Mouse (Mus musculus): ENCODE results near the gene Tmem119. TPM values are rescaled to one million over a fixed set of nuclear protein-coding genes. Genes with fewer than 3 reads are reported as not detected.

The Tmem119 gene
- polyA plus RNA-seq, 1 experiment from 2014 or later = 25.1 TPM

GRCm38 (mm10) chr5:113832490-113832901, 32.2 kb upstream of the Tmem119 start, which contains the start of gene Selplg:
Gene Selplg (minus strand): TSS chr5:113832644.
- Histone ChIP-seq H3K4me3 (no peak within 1 kb of the TSS), H3K36me3 (no peaks in the 10 kb centered on the region), H3K9me3 (replicated peaks) (no peaks in the 10 kb centered on the region), H3K27ac (replicated peaks) (peak within 1 kb of the TSS; percentile 39; the same call in 1 of the 2 replicates), H3K27me3 (ENCODE audit: low read depth, poor library complexity, severe bottlenecking) (no peaks in the 10 kb centered on the region), H3K4me1 (peaks cover 13% of the 10 kb centered on the region)
- no peak for DNase-seq (ENCODE audit: low spot score)
- 51% methylated on average over 8 of the region's 8 CpGs for WGBS

DNA sequence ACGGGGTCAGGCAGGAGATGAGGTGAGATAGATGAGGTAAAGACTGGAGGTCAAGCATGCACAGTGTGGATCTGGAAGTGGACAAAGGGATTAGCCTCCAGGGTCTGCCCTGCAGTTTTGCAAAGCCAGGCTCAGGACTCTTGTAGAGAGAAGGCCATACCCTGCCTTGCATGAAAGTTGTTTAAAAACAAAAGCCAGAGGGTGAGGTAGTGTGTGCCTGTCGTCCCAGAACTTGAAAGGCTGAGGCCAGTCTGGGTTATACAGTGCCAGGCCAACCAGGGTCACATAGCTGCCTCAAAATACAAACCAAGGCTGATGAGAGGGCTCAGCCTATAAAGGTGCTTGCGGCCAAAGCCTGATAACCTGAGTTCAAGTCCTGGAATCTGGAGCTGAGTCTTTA, 31.4 kb upstream of the Tmem119 start:
- no peaks in the 10 kb centered on the region for H3K27me3 ChIP-seq (ENCODE audit: low read depth, poor library complexity, severe bottlenecking)
- WGBS = 59% methylated on average over 3 of the region's 3 CpGs
- no peak overlapping the region for H3K27ac ChIP-seq (replicated peaks)
- no peak for DNase-seq (ENCODE audit: low spot score)
- peaks cover 13% of the 10 kb centered on the region for H3K4me1 ChIP-seq
- no peaks in the 10 kb centered on the region for H3K36me3 ChIP-seq
- no peaks in the 10 kb centered on the region for H3K9me3 ChIP-seq (replicated peaks)
- H3K4me3 ChIP-seq = no peak overlapping the region

GRCm38 (mm10) chr5:113830796-113831195, 30.5 kb upstream of the Tmem119 start:
- DNase-seq (ENCODE audit: low spot score) = no peak
- H3K4me1 ChIP-seq = peaks cover 13% of the 10 kb centered on the region
- H3K36me3 ChIP-seq = no peaks in the 10 kb centered on the region
- H3K27me3 ChIP-seq (ENCODE audit: low read depth, poor library complexity, severe bottlenecking) = no peaks in the 10 kb centered on the region
- H3K27ac ChIP-seq (replicated peaks) = no peak overlapping the region
- WGBS = 91% methylated on average over 5 of the region's 5 CpGs
- H3K4me3 ChIP-seq = no peak overlapping the region
- H3K9me3 ChIP-seq (replicated peaks) = no peaks in the 10 kb centered on the region

DNA sequence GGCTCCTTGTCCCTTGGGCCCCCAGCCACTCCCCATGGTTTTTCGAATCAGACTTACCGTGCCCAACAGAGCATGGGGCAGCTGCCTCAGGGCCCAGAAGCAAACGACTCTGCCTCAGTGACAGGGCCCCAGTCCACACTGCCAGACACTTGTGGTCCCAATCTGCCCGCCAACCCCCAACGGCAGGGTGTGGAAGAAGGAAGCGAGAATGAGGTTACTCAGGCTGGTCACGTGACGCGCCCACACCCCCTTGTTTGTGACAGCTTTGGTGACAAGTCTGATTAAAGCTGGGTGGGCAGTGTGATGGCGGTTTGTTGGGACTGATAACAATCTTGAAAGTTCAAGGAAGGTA, 30.0 kb upstream of the Tmem119 start:
- no peaks in the 10 kb centered on the region for H3K36me3 ChIP-seq
- no peak overlapping the region for H3K27ac ChIP-seq (replicated peaks)
- 82% methylated on average over 10 of the region's 10 CpGs for WGBS
- H3K4me1 ChIP-seq = peaks cover 13% of the 10 kb centered on the region
- no peak overlapping the region for H3K4me3 ChIP-seq
- no peaks in the 10 kb centered on the region for H3K27me3 ChIP-seq (ENCODE audit: low read depth, poor library complexity, severe bottlenecking)
- H3K9me3 ChIP-seq (replicated peaks) = no peaks in the 10 kb centered on the region
- DNase-seq (ENCODE audit: low spot score) = no peak

GRCm38 (mm10) chr5:113829566-113830291, 29.4 kb upstream of the Tmem119 start:
- DNase-seq (ENCODE audit: low spot score) = no peak

GRCm38 (mm10) chr5:113828481-113828880, 28.2 kb upstream of the Tmem119 start:
- Histone ChIP-seq H3K4me3 (no peak overlapping the region), H3K36me3 (no peaks in the 10 kb centered on the region), H3K9me3 (replicated peaks) (no peaks in the 10 kb centered on the region), H3K27ac (replicated peaks) (no peak overlapping the region), H3K4me1 (peaks cover 13% of the 10 kb centered on the region), H3K27me3 (ENCODE audit: low read depth, poor library complexity, severe bottlenecking) (no peaks in the 10 kb centered on the region)
- DNase-seq (ENCODE audit: low spot score) = no peak
- WGBS = 64% methylated on average over 7 of the region's 7 CpGs

More at GRCm38 (mm10) chr5:113829566-113830291, 29.4 kb upstream of the Tmem119 start:
- H3K4me3 ChIP-seq = no peak overlapping the region
- no peaks in the 10 kb centered on the region for H3K36me3 ChIP-seq
- no peak overlapping the region for H3K27ac ChIP-seq (replicated peaks)
- WGBS = 85% methylated on average over 7 of the region's 7 CpGs
- no peaks in the 10 kb centered on the region for H3K9me3 ChIP-seq (replicated peaks)
- H3K4me1 ChIP-seq = peaks cover 13% of the 10 kb centered on the region
- no peaks in the 10 kb centered on the region for H3K27me3 ChIP-seq (ENCODE audit: low read depth, poor library complexity, severe bottlenecking)

- 61% methylated on average over 4 of the region's 4 CpGs for WGBS
- DNase-seq (ENCODE audit: low spot score) = no peak
- Histone ChIP-seq H3K27ac (replicated peaks) (no peak overlapping the region), H3K9me3 (replicated peaks) (no peaks in the 10 kb centered on the region), H3K27me3 (ENCODE audit: low read depth, poor library complexity, severe bottlenecking) (no peaks in the 10 kb centered on the region), H3K4me1 (peaks cover 13% of the 10 kb centered on the region), H3K36me3 (no peaks in the 10 kb centered on the region), H3K4me3 (no peak overlapping the region)
Observed at GRCm38 (mm10) chr5:113827991-113828411, 27.7 kb upstream of the Tmem119 start.

- DNase-seq (ENCODE audit: low spot score) = no peak
- Histone ChIP-seq H3K9me3 (replicated peaks) (no peaks in the 10 kb centered on the region), H3K4me3 (no peak overlapping the region), H3K27me3 (ENCODE audit: low read depth, poor library complexity, severe bottlenecking) (no peaks in the 10 kb centered on the region), H3K4me1 (peaks cover 8% of the 10 kb centered on the region; the same call in 1 of the 2 replicates), H3K27ac (replicated peaks) (no peak overlapping the region), H3K36me3 (no peaks in the 10 kb centered on the region)
- 92% methylated on average over 4 of the region's 4 CpGs for WGBS
Observed at GRCm38 (mm10) chr5:113826619-113827018, 26.3 kb upstream of the Tmem119 start.

GRCm38 (mm10) chr5:113825558-113825957, 25.2 kb upstream of the Tmem119 start:
- no peak overlapping the region for H3K4me3 ChIP-seq
- no peak for DNase-seq (ENCODE audit: low spot score)
- H3K9me3 ChIP-seq (replicated peaks) = no peaks in the 10 kb centered on the region
- H3K27me3 ChIP-seq (ENCODE audit: low read depth, poor library complexity, severe bottlenecking) = no peaks in the 10 kb centered on the region
- no peak overlapping the region for H3K27ac ChIP-seq (replicated peaks)
- 83% methylated on average over 7 of the region's 7 CpGs for WGBS
- no peaks in the 10 kb centered on the region for H3K36me3 ChIP-seq
- H3K4me1 ChIP-seq = peaks cover 8% of the 10 kb centered on the region; the same call in 1 of the 2 replicates

GRCm38 (mm10) chr5:113824228-113824627, 23.9 kb upstream of the Tmem119 start:
- Histone ChIP-seq H3K4me3 (no peak overlapping the region), H3K27ac (replicated peaks) (no peak overlapping the region), H3K9me3 (replicated peaks) (no peaks in the 10 kb centered on the region), H3K27me3 (ENCODE audit: low read depth, poor library complexity, severe bottlenecking) (no peaks in the 10 kb centered on the region), H3K36me3 (no peaks in the 10 kb centered on the region), H3K4me1 (peaks cover 8% of the 10 kb centered on the region; the same call in 1 of the 2 replicates)
- no peak for DNase-seq (ENCODE audit: low spot score)
- WGBS = 85% methylated on average over 4 of the region's 4 CpGs

GRCm38 (mm10) chr5:113818572-113818971, 18.3 kb upstream of the Tmem119 start:
- Histone ChIP-seq H3K9me3 (replicated peaks) (no peaks in the 10 kb centered on the region), H3K27ac (replicated peaks) (no peak overlapping the region), H3K4me3 (no peak overlapping the region), H3K36me3 (no peaks in the 10 kb centered on the region), H3K4me1 (peaks cover 32% of the 10 kb centered on the region), H3K27me3 (ENCODE audit: low read depth, poor library complexity, severe bottlenecking) (peaks cover 15% of the 10 kb centered on the region)
- 73% methylated on average over 14 of the region's 14 CpGs for WGBS
- no peak for DNase-seq (ENCODE audit: low spot score)

DNA sequence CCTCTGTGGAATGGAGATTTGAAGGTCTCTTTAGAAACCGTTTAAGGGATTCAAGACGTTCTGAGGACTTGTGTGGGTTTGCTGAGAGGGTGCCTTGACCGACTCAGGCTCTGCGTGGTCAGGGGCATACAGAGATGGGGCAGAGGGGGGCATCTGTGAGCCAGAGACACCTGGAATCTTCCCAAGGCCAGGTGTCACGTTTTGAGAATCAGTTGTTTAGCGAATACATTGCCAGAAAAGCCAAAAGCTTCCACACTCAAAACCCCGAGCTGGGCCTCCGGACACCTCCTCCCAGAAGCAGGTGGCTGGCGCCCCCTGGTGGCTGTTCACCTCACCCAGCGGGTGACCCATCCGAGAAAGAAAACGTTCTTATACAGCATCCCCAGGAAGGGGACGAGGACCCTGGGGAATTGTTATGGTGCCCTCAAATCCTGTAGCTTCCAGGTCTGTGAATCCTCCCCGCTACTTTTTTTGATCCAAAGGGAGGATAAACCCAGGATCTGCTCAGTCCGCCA, 15.4 kb upstream of the Tmem119 start:
- no peak overlapping the region for H3K4me3 ChIP-seq
- WGBS = 14% methylated on average over 15 of the region's 15 CpGs
- peaks cover 15% of the 10 kb centered on the region for H3K27me3 ChIP-seq (ENCODE audit: low read depth, poor library complexity, severe bottlenecking)
- peaks cover 32% of the 10 kb centered on the region for H3K4me1 ChIP-seq
- no peaks in the 10 kb centered on the region; the same call in 1 of the 2 replicates for H3K9me3 ChIP-seq (replicated peaks)
- peak; percentile 89 for DNase-seq (ENCODE audit: low spot score)
- no peaks in the 10 kb centered on the region for H3K36me3 ChIP-seq
- peak overlapping the region; percentile 25; the same call in 1 of the 2 replicates for H3K27ac ChIP-seq (replicated peaks)

GRCm38 (mm10) chr5:113815041-113815389, 14.7 kb upstream of the Tmem119 start:
- DNase-seq (ENCODE audit: low spot score) = no peak
- Histone ChIP-seq H3K36me3 (no peaks in the 10 kb centered on the region), H3K4me1 (peaks cover 32% of the 10 kb centered on the region), H3K27me3 (ENCODE audit: low read depth, poor library complexity, severe bottlenecking) (peaks cover 15% of the 10 kb centered on the region), H3K4me3 (no peak overlapping the region), H3K9me3 (replicated peaks) (peaks cover 5% of the 10 kb centered on the region; the same call in 1 of the 2 replicates), H3K27ac (replicated peaks) (no peak overlapping the region)
- 62% methylated on average over 11 of the region's 11 CpGs for WGBS
